Mouse (Mus musculus): Measurements from ENCODE around the gene Lum. TPM values are rescaled to one million over a fixed set of nuclear protein-coding genes. Genes with fewer than 3 reads are reported as not detected.

The Lum gene
- 19.4 TPM for polyA plus RNA-seq (2014; fragmentation: Illumina TruSeq; extraction: RNeasy Lipid Tissue Mini Kit (QIAGEN cat#74804); ENCODE audit: low read depth, low replicate concordance)

DNA sequence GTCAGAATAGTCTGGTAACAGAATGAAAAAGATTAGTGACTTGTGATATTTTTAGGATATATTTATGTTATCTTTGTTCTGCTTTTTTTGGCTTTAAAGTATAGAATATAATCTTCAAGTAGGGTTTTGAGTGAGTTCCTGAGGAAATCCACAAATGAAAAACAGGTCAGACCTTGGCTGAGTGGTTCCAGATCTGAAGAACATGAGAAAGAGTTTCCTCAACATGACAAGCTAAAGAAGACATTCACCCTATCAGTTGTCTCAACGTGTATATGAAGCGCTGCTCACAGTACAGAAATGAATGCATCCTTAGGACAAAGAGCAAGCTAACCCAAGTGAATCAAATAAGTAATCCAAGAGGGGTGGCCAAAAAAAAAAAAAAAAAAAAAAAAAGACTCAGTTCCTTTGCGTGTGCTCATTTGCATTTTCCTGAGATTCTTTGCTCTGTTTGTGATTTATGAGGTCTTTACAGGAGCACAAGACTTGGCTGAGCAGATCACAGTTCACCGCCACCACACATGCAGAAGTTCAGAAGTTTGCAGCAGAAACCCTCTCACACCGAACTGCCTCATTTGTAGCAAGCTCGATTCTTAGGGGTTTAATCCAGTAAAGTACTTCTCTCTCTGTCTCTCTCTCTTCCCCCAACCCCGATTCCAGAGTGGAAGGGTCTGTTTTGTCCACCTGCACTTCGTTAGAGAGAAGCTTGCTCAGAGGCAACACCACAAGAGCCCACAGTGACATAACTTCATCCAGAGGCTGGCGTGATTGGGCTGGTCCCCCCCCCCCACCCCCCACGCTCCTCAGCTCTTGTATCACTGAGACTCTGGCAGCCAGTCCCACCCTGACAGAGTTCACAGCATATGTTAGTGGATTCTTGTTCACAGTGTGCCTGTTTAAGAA lies at the start of gene Lum:
Gene Lum (plus strand): TSS at position 172 of the 900 bp plus-strand sequence.

DNA sequence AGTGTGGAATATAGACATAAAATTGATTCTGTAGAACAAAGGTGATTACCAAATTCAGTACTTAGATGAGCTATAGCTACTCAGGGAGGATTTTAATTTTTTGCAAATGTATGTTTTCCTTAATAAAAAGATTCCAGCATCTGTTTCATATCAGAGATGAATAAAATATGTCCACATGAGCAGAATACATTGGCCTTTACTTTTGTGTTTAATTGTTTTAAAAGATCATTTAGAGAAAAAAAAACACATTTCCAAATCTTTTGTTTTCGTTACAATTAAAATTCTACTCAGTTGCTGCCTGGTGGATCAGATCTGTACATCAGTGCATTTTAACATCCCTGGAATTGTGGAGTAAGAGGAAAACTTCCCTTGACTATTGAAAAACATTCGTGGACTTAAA lies 41.7 kb downstream of the Lum start, which contains the start of gene Kera:
Gene Kera (plus strand): TSS at position 301 of the 400 bp plus-strand sequence.

Other genes with a start within 250 kb of the Lum start
- gene Dcn, start 85.5 kb upstream of the Lum start, polyA plus RNA-seq (2014; fragmentation: Illumina TruSeq; extraction: RNeasy Lipid Tissue Mini Kit (QIAGEN cat#74804); ENCODE audit: low read depth, low replicate concordance), result 190 TPM
- not detected for gene Kera, start 41.8 kb downstream of the Lum start, polyA plus RNA-seq (2014; fragmentation: Illumina TruSeq; extraction: RNeasy Lipid Tissue Mini Kit (QIAGEN cat#74804); ENCODE audit: low read depth, low replicate concordance)
- 0.53 TPM for gene Epyc, start 78.9 kb downstream of the Lum start, polyA plus RNA-seq (2014; fragmentation: Illumina TruSeq; extraction: RNeasy Lipid Tissue Mini Kit (QIAGEN cat#74804); ENCODE audit: low read depth, low replicate concordance)
- not detected for gene Ccer1, start 127.9 kb downstream of the Lum start, polyA plus RNA-seq (2014; fragmentation: Illumina TruSeq; extraction: RNeasy Lipid Tissue Mini Kit (QIAGEN cat#74804); ENCODE audit: low read depth, low replicate concordance)
- not detected for gene C030005K15Rik, start 161.6 kb downstream of the Lum start, polyA plus RNA-seq (2014; fragmentation: Illumina TruSeq; extraction: RNeasy Lipid Tissue Mini Kit (QIAGEN cat#74804); ENCODE audit: low read depth, low replicate concordance)

Data from kidney, adult 10 weeks (tissue).